Mouse (Mus musculus): ENCODE measurements at regions not wholly inside any gene's neighbourhood (a gene's known extent, or its start where the extent isn't known, plus 50 kb on each side); places are given as distances from the start of the nearest gene placed in this dataset.

- no peak for DNase-seq
Measured at GRCm38 (mm10) chr10:99959279-99959678, 56.2 kb upstream of the Kitl start.

GRCm38 (mm10) chr10:99952486-99952885, 62.9 kb upstream of the Kitl start:
- DNase-seq, result no peak

GRCm38 (mm10) chr10:99951718-99952117, 63.7 kb upstream of the Kitl start:
- DNase-seq, result peak in 1 of 2 experiments; percentile 12

- no peak for DNase-seq
Measured at GRCm38 (mm10) chr10:99951316-99951715, 64.1 kb upstream of the Kitl start.

- no peak for DNase-seq
Measured at GRCm38 (mm10) chr10:99948740-99949139, 66.7 kb upstream of the Kitl start.

- peak in 1 of 2 experiments; percentile 13 for DNase-seq
Measured at GRCm38 (mm10) chr10:99945418-99945817, 70.0 kb upstream of the Kitl start.

GRCm38 (mm10) chr10:99941665-99942064, 73.8 kb upstream of the Kitl start:
- peak; percentile 50 to 55 for DNase-seq

GRCm38 (mm10) chr10:99938901-99939300, 76.5 kb upstream of the Kitl start:
- no peak for DNase-seq

- no peak for DNase-seq
Measured at GRCm38 (mm10) chr10:99937921-99938618, 77.4 kb upstream of the Kitl start.

- no peak for DNase-seq
Measured at GRCm38 (mm10) chr10:99929191-99929590, 86.2 kb upstream of the Kitl start.

- no peak for DNase-seq
Measured at GRCm38 (mm10) chr10:99927913-99928312, 87.5 kb upstream of the Kitl start.

GRCm38 (mm10) chr10:99926327-99926954, 89.0 kb upstream of the Kitl start:
- no peak for DNase-seq

- no peak for DNase-seq
Measured at GRCm38 (mm10) chr10:99924541-99924940, 90.9 kb upstream of the Kitl start.

GRCm38 (mm10) chr10:99919925-99920324, 95.5 kb upstream of the Kitl start:
- DNase-seq, result no peak

- no peak for DNase-seq
Measured at GRCm38 (mm10) chr10:99918567-99919320, 96.7 kb upstream of the Kitl start.

GRCm38 (mm10) chr10:99913846-99914187, 101.6 kb upstream of the Kitl start:
- no peak for DNase-seq

- peak in 1 of 2 experiments; percentile 22 for DNase-seq
Measured at GRCm38 (mm10) chr10:99913001-99913845, 102.2 kb upstream of the Kitl start.

GRCm38 (mm10) chr10:99910011-99910723, 105.3 kb upstream of the Kitl start:
- DNase-seq, result no peak

GRCm38 (mm10) chr10:99908044-99908443, 107.4 kb upstream of the Kitl start:
- DNase-seq, result no peak

- no peak for DNase-seq
Measured at GRCm38 (mm10) chr10:99906778-99907435, 108.5 kb upstream of the Kitl start.

All from kidney, adult 8-10 months (tissue).